Mouse (Mus musculus): ENCODE data around the gene Sema4b.

GRCm38 (mm10) chr7:80143331-80144273 is 43.0 kb upstream of the Sema4b start:
- TF ChIP-seq POLR2A (IDR thresholded peaks at IDR 0.05; ENCODE audit: low read depth, low read length) (no peak; the same call in 1 of the 2 replicates), USF1 (IDR thresholded peaks at IDR 0.05; ENCODE audit: low read depth, low read length) (no peak), CTCF (conservative IDR thresholded peaks at IDR 0.05 in 1 of 2, IDR thresholded peaks at IDR 0.05 in 1 of 2; ENCODE audit: low read depth in 2 of 2, low read length in 2 of 2) (no peak), RCOR1 (conservative IDR thresholded peaks at IDR 0.05; ENCODE audit: low read depth, low read length) (0 out of 2 replicates have a peak, but pooled peaks have one; percentile 26), ZC3H11A (IDR thresholded peaks at IDR 0.05; ENCODE audit: low read depth, low read length) (no peak), NELFE (IDR thresholded peaks at IDR 0.05; ENCODE audit: low read depth, low read length) (peak; percentile 39; the same call in 1 of the 2 replicates), EP300 (IDR thresholded peaks at IDR 0.05; ENCODE audit: low read length) (peak; percentile 93), HCFC1 (IDR thresholded peaks at IDR 0.05; ENCODE audit: low read depth, low read length) (no peak; the same call in 1 of the 2 replicates)
